Mouse (Mus musculus): ENCODE data around the gene Myo1f.

GRCm38 (mm10) chr17:33631796-33632195, 76.3 kb downstream of the Myo1f start:
- no peak for TF ChIP-seq CTCF (IDR thresholded peaks at IDR 0.05; ENCODE audit: extremely low read depth, insufficient read depth, insufficient read length, insufficient replicate concordance)
- no peak for TF ChIP-seq POLR2A (IDR thresholded peaks at IDR 0.05; ENCODE audit: low read depth, low read length)
